Mouse (Mus musculus) kidney, embryonic 15.5 days (tissue): ENCODE results near the gene Olfr65. TPM values are rescaled to one million over a fixed set of nuclear protein-coding genes. Genes with fewer than 3 reads are reported as not detected.
A peak's percentile ranks its signal among the peaks of the same experiment; 100 is the strongest.

Experiments used
- ATAC-seq: fragments of 200-750 bp; cut with Nextera tagmentation; replicated peaks from 2 replicates; pipeline ENCODE4 v1.8.0; 2017; ENCODE audit warnings: moderate TSS enrichment; ENCODE audit not compliant: low FRiP score
- H3K27ac ChIP-seq: fragments of 300-500 bp; sonication (generic); 2 replicates; pipeline ENCODE4 v1.5.1; 2015; ENCODE audit warnings: mild to moderate bottlenecking, inconsistent platforms
- H3K27me3 ChIP-seq: fragments of 300-500 bp; sonication (generic); 2 replicates; pipeline ENCODE4 v1.6.1; 2015; ENCODE audit warnings: inconsistent platforms
- H3K36me3 ChIP-seq: fragments of 300-500 bp; sonication (generic); 2 replicates; pipeline ENCODE4 v1.6.1; 2015; ENCODE audit warnings: inconsistent platforms
- H3K4me1 ChIP-seq: fragments of 300-500 bp; sonication (generic); 2 replicates; pipeline ENCODE4 v1.6.1; 2015; ENCODE audit warnings: inconsistent platforms
- H3K4me2 ChIP-seq: fragments of 300-500 bp; sonication (generic); 2 replicates; pipeline ENCODE4 v1.6.1; 2015; ENCODE audit warnings: moderate library complexity, mild to moderate bottlenecking, inconsistent platforms
- H3K4me3 ChIP-seq: fragments of 300-500 bp; sonication (generic); replicated peaks from 2 replicates; pipeline ENCODE4 v1.5.1; 2015; ENCODE audit warnings: mild to moderate bottlenecking, inconsistent platforms
- H3K9ac ChIP-seq: fragments of 300-500 bp; sonication (generic); 2 replicates; pipeline ENCODE4 v1.6.1; 2015; ENCODE audit warnings: mild to moderate bottlenecking, inconsistent platforms
- H3K9me3 ChIP-seq: fragments of 300-500 bp; sonication (generic); replicated peaks from 2 replicates; pipeline ENCODE4 v1.6.1; 2016; ENCODE audit warnings: inconsistent platforms
- WGBS: fragments of 180-500 bp; shearing (Covaris S2); methylation state at CpG from one replicate; pipeline ENCODE4 v1.1.7; 2015; ENCODE audit warnings: mixed read lengths; 5-methylcytosine and 5-hydroxymethylcytosine counted together
- polyA plus RNA-seq: library from polyadenylated mRNA; unstranded; fragments of >200 nt; fragmentation: Nextera tagmentation; extraction: Ambion mirVana; gene quantifications from 2 replicates; pipeline ENCODE4 v1.2.1, GENCODE M21; 2015

Olfr65 gene
- polyA plus RNA-seq, 1 experiment from 2014 or later: not detected

GRCm38 (mm10) chr7:103912969-103913511 lies 9.8 kb downstream of the Olfr65 start:
- Histone ChIP-seq H3K4me2 (no peak overlapping the region), H3K4me3 (no peak overlapping the region), H3K9me3 (no peaks in the 10 kb centered on the region), H3K4me1 (no peaks in the 10 kb centered on the region), H3K36me3 (no peaks in the 10 kb centered on the region), H3K27ac (no peak overlapping the region), H3K9ac (no peak overlapping the region), H3K27me3 (no peaks in the 10 kb centered on the region)
- WGBS: 39% methylated on average over 8 of the region's 8 CpGs
- peak; percentile 70 for ATAC-seq

GRCm38 (mm10) chr7:103915338-103915737 lies 12.1 kb downstream of the Olfr65 start:
- Histone ChIP-seq H3K9me3 (no peaks in the 10 kb centered on the region), H3K4me2 (no peak overlapping the region), H3K36me3 (no peaks in the 10 kb centered on the region), H3K4me3 (no peak overlapping the region), H3K9ac (no peak overlapping the region), H3K4me1 (no peaks in the 10 kb centered on the region), H3K27ac (no peak overlapping the region), H3K27me3 (no peaks in the 10 kb centered on the region)
- no peak; the same call in 1 of the 2 replicates for ATAC-seq

GRCm38 (mm10) chr7:103928525-103928924 lies 25.2 kb downstream of the Olfr65 start, which contains the start of gene Olfr631:
Gene Olfr631 (plus strand): TSS chr7:103928825.
- Histone ChIP-seq H3K4me2 (no peak within 1 kb of the TSS), H3K4me1 (no peaks in the 10 kb centered on the region), H3K36me3 (no peaks in the 10 kb centered on the region), H3K27ac (no peak within 1 kb of the TSS), H3K4me3 (no peak within 1 kb of the TSS), H3K9ac (no peak within 1 kb of the TSS), H3K9me3 (no peaks in the 10 kb centered on the region), H3K27me3 (no peaks in the 10 kb centered on the region)
- ATAC-seq: no peak

- 78% methylated on average over 2 of the region's 2 CpGs for WGBS
- H3K4me2 ChIP-seq: no peak within 1 kb of the TSS
Observed at GRCm38 (mm10) chr7:103934264-103934663, 31.0 kb downstream of the Olfr65 start, which contains the start of gene Olfr632. Gene Olfr632 (plus strand): TSS chr7:103934347.

GRCm38 (mm10) chr7:103942730-103943129 lies 39.4 kb downstream of the Olfr65 start:
- ATAC-seq: no peak
- Histone ChIP-seq H3K9ac (no peak overlapping the region), H3K9me3 (no peaks in the 10 kb centered on the region)

More at GRCm38 (mm10) chr7:103934264-103934663, 31.0 kb downstream of the Olfr65 start, which contains the start of gene Olfr632:
- Histone ChIP-seq H3K27me3 (no peaks in the 10 kb centered on the region), H3K9ac (no peak within 1 kb of the TSS), H3K4me3 (no peak within 1 kb of the TSS), H3K4me1 (no peaks in the 10 kb centered on the region), H3K36me3 (no peaks in the 10 kb centered on the region), H3K9me3 (no peaks in the 10 kb centered on the region), H3K27ac (no peak within 1 kb of the TSS)
- no peak for ATAC-seq

GRCm38 (mm10) chr7:103944137-103944536 lies 40.9 kb downstream of the Olfr65 start, which contains the start of gene Olfr633:
Gene Olfr633 (plus strand): TSS chr7:103944437.
- H3K36me3 ChIP-seq: no peaks in the 10 kb centered on the region
- H3K27ac ChIP-seq: no peak within 1 kb of the TSS
- H3K9me3 ChIP-seq: no peaks in the 10 kb centered on the region
- no peak within 1 kb of the TSS for H3K4me2 ChIP-seq
- H3K9ac ChIP-seq: no peak within 1 kb of the TSS
- no peak for ATAC-seq
- no peak within 1 kb of the TSS for H3K4me3 ChIP-seq
- H3K27me3 ChIP-seq: no peaks in the 10 kb centered on the region
- H3K4me1 ChIP-seq: no peaks in the 10 kb centered on the region

More at GRCm38 (mm10) chr7:103942730-103943129, 39.4 kb downstream of the Olfr65 start:
- Histone ChIP-seq H3K4me2 (no peak overlapping the region), H3K27me3 (no peaks in the 10 kb centered on the region), H3K27ac (no peak overlapping the region), H3K4me3 (no peak overlapping the region), H3K36me3 (no peaks in the 10 kb centered on the region), H3K4me1 (no peaks in the 10 kb centered on the region)
- WGBS: 35% methylated on average over 2 of the region's 2 CpGs

Other genes with a start within 250 kb of the Olfr65 start
- gene Olfr623, start 239.8 kb upstream of the Olfr65 start, polyA plus RNA-seq: not detected in 2 replicates
- gene Olfr624, start 232.3 kb upstream of the Olfr65 start, polyA plus RNA-seq: 0.03 TPM in 1 of 2 replicates, not detected in the other
- not detected in 2 replicates for gene Olfr625-ps1, start 220.8 kb upstream of the Olfr65 start, polyA plus RNA-seq
- gene Olfr243, start 188.8 kb upstream of the Olfr65 start, polyA plus RNA-seq: not detected in 2 replicates
- not detected in 2 replicates for gene Olfr628, start 173.1 kb upstream of the Olfr65 start, polyA plus RNA-seq
- gene Olfr629, start 158.5 kb upstream of the Olfr65 start, polyA plus RNA-seq: not detected in 2 replicates
- not detected in 2 replicates for gene Olfr630, start 146.2 kb upstream of the Olfr65 start, polyA plus RNA-seq
- not detected in 2 replicates for gene Olfr69, start 131.9 kb upstream of the Olfr65 start, polyA plus RNA-seq
- gene Olfr68, start 123.8 kb upstream of the Olfr65 start, polyA plus RNA-seq: not detected in 2 replicates
- not detected in 2 replicates for gene Olfr67, start 111.7 kb upstream of the Olfr65 start, polyA plus RNA-seq
- gene Hbb-bt, start 89.5 kb upstream of the Olfr65 start, polyA plus RNA-seq: 2,879 and 3,105 TPM in 2 replicates
- gene Hbb-bs, start 75.4 kb upstream of the Olfr65 start, polyA plus RNA-seq: 7,996 and 8,703 TPM in 2 replicates
- gene Hbb-bh2, start 63.0 kb upstream of the Olfr65 start, polyA plus RNA-seq: not detected in 2 replicates
- 1.8 and 2.3 TPM in 2 replicates for gene Hbb-bh1, start 60.3 kb upstream of the Olfr65 start, polyA plus RNA-seq
- gene Hbb-y, start 50.3 kb upstream of the Olfr65 start, polyA plus RNA-seq: 188 and 278 TPM in 2 replicates
- not detected in 2 replicates for gene Olfr66, start 17.2 kb upstream of the Olfr65 start, polyA plus RNA-seq
- not detected in 2 replicates for gene Olfr64, start 9.0 kb upstream of the Olfr65 start, polyA plus RNA-seq
- gene Olfr631, start 25.3 kb downstream of the Olfr65 start, polyA plus RNA-seq: not detected in 2 replicates
- not detected in 2 replicates for gene Olfr632, start 30.9 kb downstream of the Olfr65 start, polyA plus RNA-seq
- gene Olfr633, start 41.0 kb downstream of the Olfr65 start, polyA plus RNA-seq: not detected in 2 replicates
- not detected in 2 replicates for gene Olfr635, start 67.7 kb downstream of the Olfr65 start, polyA plus RNA-seq
- not detected in 2 replicates for gene Olfr638, start 95.3 kb downstream of the Olfr65 start, polyA plus RNA-seq
- 0.03 TPM in 1 of 2 replicates, not detected in the other for gene Olfr639, start 113.8 kb downstream of the Olfr65 start, polyA plus RNA-seq
- not detected in 2 replicates for gene Olfr640, start 122.1 kb downstream of the Olfr65 start, polyA plus RNA-seq
- not detected in 2 replicates for gene Olfr641, start 132.0 kb downstream of the Olfr65 start, polyA plus RNA-seq
- gene Olfr642, start 149.2 kb downstream of the Olfr65 start, polyA plus RNA-seq: not detected in 2 replicates
- gene 4930516K23Rik, start 158.0 kb downstream of the Olfr65 start, polyA plus RNA-seq: not detected in 2 replicates
- not detected in 2 replicates for gene Olfr644, start 168.4 kb downstream of the Olfr65 start, polyA plus RNA-seq
- gene Olfr645, start 182.0 kb downstream of the Olfr65 start, polyA plus RNA-seq: not detected in 2 replicates
- not detected in 2 replicates for gene Olfr646, start 201.4 kb downstream of the Olfr65 start, polyA plus RNA-seq
- not detected in 2 replicates for gene Ubqln5, start 226.3 kb downstream of the Olfr65 start, polyA plus RNA-seq
- gene Olfr643, start 233.9 kb downstream of the Olfr65 start, polyA plus RNA-seq: not detected in 2 replicates
- not detected in 2 replicates for gene Ubqln3, start 239.8 kb downstream of the Olfr65 start, polyA plus RNA-seq
- gene Ubqlnl, start 247.1 kb downstream of the Olfr65 start, polyA plus RNA-seq: not detected in 2 replicates